Mouse (Mus musculus): ENCODE data around the gene Slc2a8. TPM values are rescaled to one million over a fixed set of nuclear protein-coding genes. Genes with fewer than 3 reads are reported as not detected.

The Slc2a8 gene
- polyA plus RNA-seq, 1 experiment: 20.7 TPM

DNA sequence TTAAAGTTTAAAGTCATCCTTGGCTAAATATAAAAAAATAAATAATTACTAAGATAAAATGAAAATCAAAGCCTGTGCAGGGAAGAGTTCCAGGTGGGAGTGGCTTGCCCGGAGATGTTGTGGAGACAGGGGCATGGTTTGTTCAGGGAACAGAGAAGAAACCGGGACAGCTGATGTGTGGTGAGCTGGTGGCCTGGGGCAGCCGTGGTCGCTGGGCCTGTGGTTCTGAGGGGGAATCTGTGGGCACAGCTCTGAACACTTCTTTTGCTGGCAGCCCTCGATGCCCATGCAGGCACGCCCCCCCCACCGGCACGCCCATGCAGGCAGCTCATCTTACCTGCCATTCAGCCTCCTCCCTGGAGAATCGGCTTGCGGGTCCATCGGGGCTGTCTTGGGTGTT lies 34.4 kb downstream of the Slc2a8 start:
- no peak overlapping the region for H3K4me3 ChIP-seq (ENCODE audit: insufficient read depth, low read length)
- TF ChIP-seq POLR2A (IDR thresholded peaks at IDR 0.05; ENCODE audit: borderline replicate concordance, low read depth, low read length) (no peak), CTCF (IDR thresholded peaks at IDR 0.05; ENCODE audit: low read depth, low read length) (no peak)
- H3K27ac ChIP-seq (ENCODE audit: insufficient read depth, low read depth, low read length): no peak overlapping the region
- H3K4me1 ChIP-seq (ENCODE audit: control insufficient read depth, insufficient read depth, low read length): no peaks in the 10 kb centered on the region

DNA sequence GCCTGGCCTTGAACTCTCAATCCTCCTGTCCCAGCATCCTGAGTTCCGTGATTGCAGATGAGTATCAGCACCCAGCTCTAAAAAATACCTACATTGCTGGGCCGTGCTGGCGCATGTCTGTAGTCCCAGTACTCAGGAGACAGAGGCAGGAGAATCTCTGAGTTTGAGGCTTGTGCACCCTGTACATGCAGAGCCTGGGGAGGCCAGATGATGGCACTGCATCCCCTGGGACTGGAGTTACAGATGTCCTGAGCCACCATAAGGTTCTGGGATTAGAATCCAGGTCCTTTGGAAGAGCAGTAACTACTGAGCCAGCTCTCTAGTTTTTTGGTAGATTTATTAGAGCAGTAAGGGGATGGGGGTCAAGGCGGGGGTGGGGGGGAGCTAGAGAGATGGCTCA lies 41.4 kb downstream of the Slc2a8 start:
- H3K27ac ChIP-seq (ENCODE audit: insufficient read depth, low read depth, low read length): no peak overlapping the region
- TF ChIP-seq POLR2A (IDR thresholded peaks at IDR 0.05; ENCODE audit: borderline replicate concordance, low read depth, low read length) (no peak), CTCF (IDR thresholded peaks at IDR 0.05; ENCODE audit: low read depth, low read length) (no peak)
- no peak overlapping the region for H3K4me3 ChIP-seq (ENCODE audit: insufficient read depth, low read length)
- H3K4me1 ChIP-seq (ENCODE audit: control insufficient read depth, insufficient read depth, low read length): peaks cover 8% of the 10 kb centered on the region; the same call in 1 of the 2 replicates

DNA sequence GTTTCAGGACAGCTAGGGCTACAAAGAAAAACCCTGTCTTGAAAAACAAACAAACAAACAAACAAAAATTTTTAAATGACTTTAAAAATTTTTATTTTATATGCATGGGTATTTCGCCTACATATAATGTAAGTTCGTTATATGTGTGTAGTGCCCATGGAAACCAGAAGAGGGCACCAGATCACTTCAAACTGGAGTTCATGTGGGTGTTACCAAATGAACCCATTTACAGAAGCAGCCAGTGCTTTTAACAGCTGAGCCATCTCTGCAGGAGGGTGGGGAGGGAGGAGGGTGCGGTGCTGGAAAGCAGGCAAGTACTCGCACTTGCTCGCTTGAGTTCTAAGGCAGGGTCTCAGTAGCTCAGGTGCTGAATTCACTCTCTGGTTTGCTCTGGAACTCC lies 42.5 kb downstream of the Slc2a8 start:
- no peak overlapping the region for H3K4me3 ChIP-seq (ENCODE audit: insufficient read depth, low read length)
- no peak overlapping the region for H3K27ac ChIP-seq (ENCODE audit: insufficient read depth, low read depth, low read length)
- H3K4me1 ChIP-seq (ENCODE audit: control insufficient read depth, insufficient read depth, low read length): peaks cover 8% of the 10 kb centered on the region; the same call in 1 of the 2 replicates
- TF ChIP-seq CTCF (IDR thresholded peaks at IDR 0.05; ENCODE audit: low read depth, low read length): no peak
- TF ChIP-seq POLR2A (IDR thresholded peaks at IDR 0.05; ENCODE audit: borderline replicate concordance, low read depth, low read length): no peak

DNA sequence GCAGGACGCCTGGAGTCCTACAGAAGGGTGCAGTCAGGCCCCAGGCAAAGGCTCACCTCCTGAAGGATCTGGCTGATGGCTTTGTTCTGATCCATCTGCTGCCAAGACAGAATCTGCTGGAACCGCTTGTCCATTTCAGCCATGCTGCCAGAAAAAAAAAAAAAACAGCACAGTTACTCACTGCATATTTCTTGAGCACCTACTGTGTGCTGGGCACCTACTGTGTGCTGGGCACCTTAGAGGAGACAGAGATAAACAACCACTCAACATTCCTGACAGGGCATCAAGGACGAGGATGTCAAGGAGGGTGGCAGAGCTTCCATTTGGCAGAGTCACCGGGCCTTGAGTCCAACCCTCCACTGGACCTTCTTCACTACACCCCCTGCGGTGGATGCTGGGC lies 43.1 kb downstream of the Slc2a8 start:
- Histone ChIP-seq H3K4me3 (ENCODE audit: insufficient read depth, low read length) (no peak overlapping the region), H3K4me1 (ENCODE audit: control insufficient read depth, insufficient read depth, low read length) (peaks cover 8% of the 10 kb centered on the region; the same call in 1 of the 2 replicates), H3K27ac (ENCODE audit: insufficient read depth, low read depth, low read length) (no peak overlapping the region)
- TF ChIP-seq POLR2A (IDR thresholded peaks at IDR 0.05; ENCODE audit: borderline replicate concordance, low read depth, low read length) (no peak), CTCF (IDR thresholded peaks at IDR 0.05; ENCODE audit: low read depth, low read length) (no peak)

DNA sequence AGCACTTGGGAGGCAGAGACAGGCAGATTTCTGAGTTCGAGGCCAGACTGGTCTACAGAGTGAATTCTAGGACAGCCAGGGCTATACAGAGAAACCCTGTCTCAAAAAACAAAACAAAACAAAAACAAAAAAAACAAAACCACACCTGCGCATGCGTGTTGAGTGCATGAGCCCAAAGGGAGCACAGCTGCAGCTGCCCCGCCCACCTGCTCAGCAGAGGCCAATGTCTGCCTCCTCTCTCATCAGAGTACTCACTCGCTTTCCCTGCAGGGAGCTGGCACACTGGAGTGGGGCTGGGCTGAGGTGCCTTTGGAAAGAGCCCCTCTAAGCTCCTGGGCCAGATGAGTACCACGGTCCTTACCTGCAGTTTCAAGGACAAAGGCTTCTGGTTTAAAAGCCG lies 50.2 kb downstream of the Slc2a8 start:
- H3K4me1 ChIP-seq (ENCODE audit: control insufficient read depth, insufficient read depth, low read length): no peaks in the 10 kb centered on the region
- no peak overlapping the region for H3K27ac ChIP-seq (ENCODE audit: insufficient read depth, low read depth, low read length)
- no peak overlapping the region for H3K4me3 ChIP-seq (ENCODE audit: insufficient read depth, low read length)
- TF ChIP-seq CTCF (IDR thresholded peaks at IDR 0.05; ENCODE audit: low read depth, low read length): no peak
- no peak for TF ChIP-seq POLR2A (IDR thresholded peaks at IDR 0.05; ENCODE audit: borderline replicate concordance, low read depth, low read length)

DNA sequence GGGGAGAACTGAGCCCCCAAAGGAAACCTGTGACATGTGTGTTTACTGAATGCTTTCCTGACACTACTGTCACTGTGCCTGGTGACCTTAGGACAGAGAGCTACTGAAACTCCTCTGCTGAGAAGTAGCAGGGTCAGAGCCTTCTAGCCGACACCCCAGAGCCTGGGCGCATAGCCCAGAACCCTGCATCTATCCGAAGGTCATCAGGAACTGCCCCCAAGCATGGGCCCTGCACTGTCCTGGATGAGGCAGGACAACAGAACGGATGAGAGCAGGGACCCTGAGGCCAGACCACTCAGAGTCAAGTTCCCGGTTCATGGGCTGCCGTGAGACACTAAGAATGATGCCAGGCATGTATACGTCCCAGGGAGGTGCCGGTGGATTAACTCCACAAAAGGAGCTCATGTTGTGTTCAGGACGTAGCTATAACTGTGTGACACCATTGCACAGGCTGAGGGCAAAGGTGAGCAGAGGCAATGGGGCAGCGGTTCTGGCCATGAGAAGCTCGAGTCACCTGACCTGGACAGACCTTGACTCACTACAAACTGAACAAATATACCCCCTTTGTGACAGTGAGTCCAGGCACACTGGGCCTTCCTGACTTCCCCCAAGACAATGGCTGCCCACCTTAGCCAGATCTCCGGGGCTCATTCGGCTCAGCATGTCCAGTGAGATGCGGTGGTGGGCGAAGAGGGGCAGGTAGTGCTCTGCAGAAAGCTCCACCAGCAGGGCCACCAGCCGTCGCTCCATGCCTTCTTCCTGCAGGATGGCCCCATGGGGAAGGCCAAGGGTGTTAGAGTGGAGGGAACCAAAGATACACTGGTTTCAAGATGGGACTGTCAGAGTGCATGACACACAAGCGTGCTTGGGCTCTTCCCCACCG lies 52.7 kb downstream of the Slc2a8 start:
- Histone ChIP-seq H3K4me1 (ENCODE audit: control insufficient read depth, insufficient read depth, low read length) (no peaks in the 10 kb centered on the region), H3K27ac (ENCODE audit: insufficient read depth, low read depth, low read length) (no peak overlapping the region), H3K4me3 (ENCODE audit: insufficient read depth, low read length) (no peak overlapping the region)
- no peak for TF ChIP-seq CTCF (IDR thresholded peaks at IDR 0.05; ENCODE audit: low read depth, low read length)
- TF ChIP-seq POLR2A (IDR thresholded peaks at IDR 0.05; ENCODE audit: borderline replicate concordance, low read depth, low read length): no peak

DNA sequence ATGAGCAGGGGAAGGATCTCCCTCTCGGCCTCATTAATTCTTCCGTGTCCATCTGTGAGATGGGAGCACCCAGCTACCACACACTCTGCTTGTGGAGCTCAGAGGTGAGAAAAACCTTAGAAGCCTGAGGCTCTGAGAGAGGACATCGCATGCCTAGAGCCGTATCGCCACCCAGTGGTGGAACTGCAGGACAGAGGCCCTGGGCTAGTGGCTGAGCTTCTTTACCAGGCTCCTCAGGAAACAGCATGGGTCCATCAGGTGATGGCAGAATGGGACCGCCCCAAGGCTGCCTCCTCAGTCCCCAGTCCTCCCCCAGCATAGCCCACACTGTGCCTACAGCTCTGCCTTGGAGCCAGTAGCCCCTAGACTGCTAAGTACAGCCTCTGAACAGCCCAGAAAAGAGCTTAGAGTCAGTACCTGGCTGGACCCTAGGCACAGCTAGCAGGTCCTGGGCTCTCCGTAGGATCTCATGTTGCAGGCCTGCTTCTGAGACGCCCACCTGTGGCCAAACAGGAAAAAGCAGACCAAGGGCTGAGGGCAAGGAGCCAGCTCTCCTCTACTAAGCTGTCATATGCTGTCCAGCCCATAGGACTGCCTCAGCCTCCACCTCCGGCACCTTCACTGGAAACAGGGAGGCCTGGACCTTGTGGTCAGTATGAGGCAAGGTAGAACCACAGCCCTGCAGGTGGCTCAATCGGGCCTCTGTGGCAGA lies 53.5 kb downstream of the Slc2a8 start:
- Histone ChIP-seq H3K4me3 (ENCODE audit: insufficient read depth, low read length) (no peak overlapping the region), H3K4me1 (ENCODE audit: control insufficient read depth, insufficient read depth, low read length) (no peaks in the 10 kb centered on the region), H3K27ac (ENCODE audit: insufficient read depth, low read depth, low read length) (no peak overlapping the region)
- TF ChIP-seq POLR2A (IDR thresholded peaks at IDR 0.05; ENCODE audit: borderline replicate concordance, low read depth, low read length): no peak
- TF ChIP-seq CTCF (IDR thresholded peaks at IDR 0.05; ENCODE audit: low read depth, low read length): peak; percentile 70

DNA sequence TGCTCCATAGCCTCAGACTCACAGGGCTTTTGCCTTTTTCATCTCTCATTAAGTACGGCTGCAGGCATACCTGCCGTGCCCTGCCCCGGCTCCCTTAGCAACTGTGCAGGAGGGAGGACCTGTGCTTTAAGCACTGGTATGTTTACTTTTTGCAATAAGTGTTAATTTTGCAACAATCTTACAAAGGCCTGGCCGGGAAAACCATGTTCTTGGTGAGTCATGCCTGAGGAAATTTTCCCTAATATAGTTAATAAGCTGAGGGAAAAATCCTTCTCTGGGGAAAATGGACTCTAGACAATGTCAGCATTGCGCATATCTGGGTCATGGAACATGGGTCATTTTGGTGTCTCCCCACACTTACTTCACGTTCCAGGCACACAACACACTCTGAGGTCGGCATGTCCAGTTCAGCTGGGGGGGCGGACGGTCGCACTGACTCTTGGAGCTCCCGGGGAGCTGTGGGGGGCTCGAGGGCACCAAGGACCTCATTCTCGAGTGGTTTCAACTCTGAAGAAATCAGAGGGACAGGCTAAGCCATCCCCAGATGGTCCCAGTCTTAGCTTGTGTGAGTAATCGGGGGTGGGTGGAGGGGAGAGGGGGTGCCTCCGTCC lies 54.2 kb downstream of the Slc2a8 start:
- TF ChIP-seq CTCF (IDR thresholded peaks at IDR 0.05; ENCODE audit: low read depth, low read length) (no peak), POLR2A (IDR thresholded peaks at IDR 0.05; ENCODE audit: borderline replicate concordance, low read depth, low read length) (no peak)
- no peak overlapping the region for H3K27ac ChIP-seq (ENCODE audit: insufficient read depth, low read depth, low read length)
- H3K4me1 ChIP-seq (ENCODE audit: control insufficient read depth, insufficient read depth, low read length): no peaks in the 10 kb centered on the region
- H3K4me3 ChIP-seq (ENCODE audit: insufficient read depth, low read length): no peak overlapping the region

DNA sequence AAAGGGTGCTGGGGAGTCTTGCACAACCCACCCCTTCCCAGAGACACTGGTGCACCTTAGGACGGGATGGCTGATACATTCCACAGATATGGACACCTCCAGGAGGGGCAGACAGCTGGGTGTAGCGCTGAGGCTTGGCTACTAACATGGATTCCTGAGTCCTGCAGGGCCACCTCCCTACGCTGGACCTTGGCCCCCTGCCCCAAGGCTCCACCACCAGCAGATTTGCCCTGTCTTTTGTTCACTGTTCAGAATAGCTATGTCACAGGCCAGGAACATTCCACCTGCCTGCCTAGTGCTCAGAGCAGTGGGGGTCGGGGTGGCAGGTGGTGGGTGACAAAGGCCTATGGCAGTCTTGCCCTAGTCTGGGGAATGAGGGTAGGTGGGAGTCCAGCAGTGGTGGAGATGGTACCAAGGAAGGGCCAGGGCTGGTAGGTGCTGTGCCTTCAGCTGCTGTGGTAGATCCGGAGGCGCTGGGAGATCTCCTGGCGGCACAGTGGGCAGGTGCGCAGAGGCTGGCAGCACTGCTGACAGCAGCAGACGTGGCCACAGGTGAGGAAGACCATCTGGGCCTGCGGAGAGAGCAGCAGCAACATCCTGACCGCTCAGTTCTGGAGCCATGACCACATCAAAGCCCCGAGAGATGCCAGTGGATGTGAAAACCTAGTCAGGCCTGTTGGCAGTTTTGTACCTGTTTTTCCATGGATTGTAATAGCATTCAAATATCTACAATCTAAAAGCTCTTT lies 55.4 kb downstream of the Slc2a8 start:
- Histone ChIP-seq H3K4me3 (ENCODE audit: insufficient read depth, low read length) (no peak overlapping the region), H3K27ac (ENCODE audit: insufficient read depth, low read depth, low read length) (no peak overlapping the region), H3K4me1 (ENCODE audit: control insufficient read depth, insufficient read depth, low read length) (no peaks in the 10 kb centered on the region)
- TF ChIP-seq CTCF (IDR thresholded peaks at IDR 0.05; ENCODE audit: low read depth, low read length): no peak
- TF ChIP-seq POLR2A (IDR thresholded peaks at IDR 0.05; ENCODE audit: borderline replicate concordance, low read depth, low read length): no peak

All from bone marrow macrophage, adult 2 months (primary cell).